Mouse (Mus musculus) forelimb bud, embryonic 11.5 days (tissue): ENCODE results near the gene Myo9b.
A peak's percentile ranks its signal among the peaks of the same experiment; 100 is the strongest.

ENCODE experiments used
- DNase-seq: peaks from one replicate; pipeline ENCODE4 v3.0.0-alpha.2; 2012; ENCODE audit warnings: low read depth, low spot score

Myo9b gene

GRCm38 (mm10) chr8:71383860-71384259 lies 111.3 kb downstream of the Myo9b start:
- DNase-seq: no peak

- DNase-seq: no peak
Measured at GRCm38 (mm10) chr8:71385212-71385835, 112.8 kb downstream of the Myo9b start.

- DNase-seq: no peak
Measured at GRCm38 (mm10) chr8:71388267-71388666, 115.8 kb downstream of the Myo9b start.

GRCm38 (mm10) chr8:71391696-71392095 lies 119.2 kb downstream of the Myo9b start:
- no peak for DNase-seq

- DNase-seq: no peak
Measured at GRCm38 (mm10) chr8:71392391-71392790, 119.9 kb downstream of the Myo9b start.

- no peak for DNase-seq
Measured at GRCm38 (mm10) chr8:71392871-71393270, 120.4 kb downstream of the Myo9b start.

- no peak for DNase-seq
Measured at GRCm38 (mm10) chr8:71394481-71394880, 122.0 kb downstream of the Myo9b start.

GRCm38 (mm10) chr8:71395071-71395470 lies 122.6 kb downstream of the Myo9b start:
- DNase-seq: no peak

- DNase-seq: no peak
Measured at GRCm38 (mm10) chr8:71395629-71396028, 123.1 kb downstream of the Myo9b start, which contains the start of gene Ushbp1. TSS of gene Ushbp1 (minus strand) at chr8:71395802.

- DNase-seq: peak; percentile 90
Measured at GRCm38 (mm10) chr8:71396639-71397305, 124.3 kb downstream of the Myo9b start, which contains the start of gene Babam1. TSS of gene Babam1 (plus strand) at chr8:71396861.

GRCm38 (mm10) chr8:71397701-71398100 lies 125.2 kb downstream of the Myo9b start:
- no peak for DNase-seq

- DNase-seq: no peak
Measured at GRCm38 (mm10) chr8:71400826-71401225, 128.3 kb downstream of the Myo9b start.

GRCm38 (mm10) chr8:71401454-71401853 lies 128.9 kb downstream of the Myo9b start:
- no peak for DNase-seq

GRCm38 (mm10) chr8:71402446-71402964 lies 130.0 kb downstream of the Myo9b start:
- DNase-seq: no peak

GRCm38 (mm10) chr8:71403107-71403885 lies 130.8 kb downstream of the Myo9b start:
- DNase-seq: no peak

- DNase-seq: no peak
Measured at GRCm38 (mm10) chr8:71404011-71404410, 131.5 kb downstream of the Myo9b start.

GRCm38 (mm10) chr8:71404951-71405351 lies 132.4 kb downstream of the Myo9b start:
- no peak for DNase-seq

- DNase-seq: peak; percentile 95
Measured at GRCm38 (mm10) chr8:71405401-71406098, 133.0 kb downstream of the Myo9b start, which contains the start of gene Ankle1. TSS of gene Ankle1 (plus strand) at chr8:71406010.

GRCm38 (mm10) chr8:71406099-71407015 lies 133.8 kb downstream of the Myo9b start:
- DNase-seq: peak; percentile 70

- no peak for DNase-seq
Measured at GRCm38 (mm10) chr8:71407441-71407840, 134.9 kb downstream of the Myo9b start.
